Mouse (Mus musculus) intestine, embryonic 14.5 days (tissue): Measurements from ENCODE around the gene Cd81. TPM values are rescaled to one million over a fixed set of nuclear protein-coding genes. Genes with fewer than 3 reads are reported as not detected.

Source experiments
- ATAC-seq: fragments of 200-750 bp; cut with Nextera tagmentation; replicated peaks from 2 replicates; pipeline ENCODE4 v1.8.0; 2017; ENCODE audit warnings: low read depth, moderate number of reproducible peaks, moderate TSS enrichment, moderate library complexity; ENCODE audit not compliant: low FRiP score, low TSS enrichment
- DNase-seq: peaks from one replicate; pipeline ENCODE4 v3.0.0-alpha.2; 2018; ENCODE audit warnings: low spot score
- H3K27ac ChIP-seq: fragments of 300-500 bp; sonication (generic); 2 replicates; pipeline ENCODE4 v1.5.1; 2014; ENCODE audit warnings: low read depth, mild to moderate bottlenecking, control low read depth
- H3K27me3 ChIP-seq: fragments of 300-500 bp; sonication (generic); replicated peaks from 2 replicates; pipeline ENCODE4 v1.6.1; 2014; ENCODE audit warnings: low read length, control low read depth; ENCODE audit not compliant: control insufficient read depth, insufficient read depth
- H3K36me3 ChIP-seq: fragments of 300-500 bp; sonication (generic); 2 replicates; pipeline ENCODE4 v1.6.1; 2014; ENCODE audit warnings: low read length, control low read depth; ENCODE audit not compliant: control insufficient read depth, insufficient read depth
- H3K4me1 ChIP-seq: fragments of 300-500 bp; sonication (generic); replicated peaks from 2 replicates; pipeline ENCODE4 v1.6.1; 2014; ENCODE audit warnings: low read length, control low read depth, mixed read lengths; ENCODE audit not compliant: control insufficient read depth, insufficient read depth
- H3K4me2 ChIP-seq: fragments of 300-500 bp; sonication (generic); 2 replicates; pipeline ENCODE4 v1.6.1; 2014; ENCODE audit warnings: low read length
- H3K4me3 ChIP-seq: fragments of 300-500 bp; sonication (generic); 2 replicates; pipeline ENCODE4 v1.5.1; 2014; ENCODE audit warnings: low read depth, low read length, control low read depth, mixed read lengths
- H3K9ac ChIP-seq: fragments of 300-500 bp; sonication (generic); 2 replicates; pipeline ENCODE4 v1.6.1; 2014; ENCODE audit warnings: mild to moderate bottlenecking, low read length
- H3K9me3 ChIP-seq: fragments of 300-500 bp; sonication (generic); 2 replicates; pipeline ENCODE4 v1.6.1; 2016; ENCODE audit warnings: low read length, control low read depth; ENCODE audit not compliant: control insufficient read depth
- WGBS: fragments of 180-500 bp; shearing (Covaris S2); extraction: QIAGEN DNeasy Blood & Tissue Kit; methylation state at CpG from one replicate; pipeline ENCODE4 v1.1.7; 2014; 5-methylcytosine and 5-hydroxymethylcytosine counted together
- polyA plus RNA-seq: library from polyadenylated mRNA; unstranded; fragments of >200 nt; fragmentation: Nextera tagmentation; extraction: Ambion mirVana; gene quantifications from 2 replicates; pipeline ENCODE4 v1.2.1, GENCODE M21; 2014

The Cd81 gene
- polyA plus RNA-seq, 1 experiment from 2014 or later, result 457 TPM

DNA sequence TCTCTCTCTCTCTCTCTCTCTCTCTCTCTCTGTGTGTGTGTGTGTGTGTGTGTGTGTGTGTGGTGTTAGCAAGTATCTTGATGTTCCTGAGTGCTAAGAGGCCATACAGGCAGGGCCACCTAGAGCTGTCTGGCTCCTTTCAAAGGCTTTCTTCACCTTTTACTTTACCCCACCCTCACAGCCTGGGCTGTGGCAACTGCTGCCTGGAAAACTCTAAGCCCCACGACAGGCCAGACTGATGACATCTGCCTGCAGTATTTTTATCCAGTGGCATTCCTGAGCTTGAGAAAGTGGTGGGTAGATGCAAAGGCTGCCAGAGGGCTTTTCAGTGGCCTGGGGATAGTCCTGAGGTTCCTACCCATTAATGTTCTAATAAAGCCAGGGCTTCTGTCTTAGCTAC lies 59.9 kb downstream of the Cd81 start:
- H3K36me3 ChIP-seq, result no peaks in the 10 kb centered on the region
- WGBS, result 12% methylated on average over 1 of the region's 1 CpGs
- H3K4me2 ChIP-seq, result no peak overlapping the region
- H3K4me1 ChIP-seq, result no peaks in the 10 kb centered on the region
- DNase-seq (no peak), ATAC-seq (no peak)
- peaks cover 16% of the 10 kb centered on the region for H3K27me3 ChIP-seq
- no peak overlapping the region for H3K4me3 ChIP-seq
- no peak overlapping the region for H3K27ac ChIP-seq
- H3K9me3 ChIP-seq, result 0 out of 2 replicates have a peak, but pooled peaks cover 3% of the 10 kb centered on the region
- no peak overlapping the region for H3K9ac ChIP-seq

DNA sequence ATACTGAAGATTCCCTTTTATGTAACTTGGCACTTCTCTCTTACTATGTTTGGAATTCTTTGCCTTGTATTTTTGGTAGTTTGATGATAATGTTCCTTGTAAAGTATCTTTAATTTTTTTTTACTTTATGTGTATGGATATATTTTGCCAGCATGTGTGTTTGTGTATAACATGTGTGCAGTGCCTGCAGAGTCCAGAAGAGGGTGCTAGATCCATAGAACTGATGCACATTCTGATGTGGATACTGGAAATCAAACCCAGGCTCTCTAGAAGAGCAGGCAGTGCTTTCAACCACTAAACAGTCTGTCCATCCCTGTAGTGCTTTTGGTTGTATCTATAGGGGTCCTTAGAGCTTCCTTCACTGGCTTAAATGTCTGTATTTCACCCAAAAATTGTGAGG lies 62.2 kb downstream of the Cd81 start:
- H3K36me3 ChIP-seq, result no peaks in the 10 kb centered on the region
- H3K9ac ChIP-seq, result no peak overlapping the region
- no peaks in the 10 kb centered on the region; the same call in 1 of the 2 replicates for H3K4me1 ChIP-seq
- H3K4me2 ChIP-seq, result no peak overlapping the region
- H3K9me3 ChIP-seq, result 0 out of 2 replicates have a peak, but pooled peaks cover 3% of the 10 kb centered on the region
- H3K27ac ChIP-seq, result no peak overlapping the region
- no peak overlapping the region for H3K4me3 ChIP-seq
- DNase-seq, result no peak
- no peaks in the 10 kb centered on the region for H3K27me3 ChIP-seq
- no peak for ATAC-seq

DNA sequence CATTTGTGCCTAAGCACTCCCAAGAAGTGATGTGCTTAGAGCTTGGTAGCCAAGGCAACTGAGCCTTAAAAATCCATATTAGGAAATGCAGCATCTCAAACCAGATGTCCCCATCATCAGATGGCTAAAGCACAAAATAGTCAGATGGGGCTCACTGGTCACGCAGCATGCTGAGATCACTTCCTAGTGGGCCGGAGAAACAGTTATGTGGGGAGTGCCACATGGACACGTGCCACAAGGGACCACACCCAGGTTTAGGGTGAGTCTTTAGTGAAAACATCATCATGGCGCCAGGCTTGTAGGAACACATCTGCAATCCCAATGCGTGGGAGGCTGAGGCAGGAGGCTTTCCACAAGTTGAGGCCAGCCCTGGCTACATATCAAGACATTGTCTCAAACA lies 64.0 kb downstream of the Cd81 start:
- Histone ChIP-seq H3K9ac (no peak overlapping the region), H3K4me2 (no peak overlapping the region), H3K4me3 (no peak overlapping the region), H3K27ac (no peak overlapping the region), H3K4me1 (peaks cover 5% of the 10 kb centered on the region), H3K9me3 (0 out of 2 replicates have a peak, but pooled peaks cover 3% of the 10 kb centered on the region), H3K27me3 (no peaks in the 10 kb centered on the region), H3K36me3 (no peaks in the 10 kb centered on the region)
- no peak for ATAC-seq
- 80% methylated on average over 5 of the region's 5 CpGs for WGBS
- DNase-seq, result no peak

Other genes with a start within 250 kb of the Cd81 start
- gene Th, start 121.6 kb upstream of the Cd81 start, polyA plus RNA-seq, result 1.1 and 1.4 TPM in 2 replicates
- 11.3 and 13.9 TPM in 2 replicates for gene Ascl2, start 83.5 kb upstream of the Cd81 start, polyA plus RNA-seq
- 1.5 and 1.6 TPM in 2 replicates for gene Tspan32, start 47.7 kb upstream of the Cd81 start, polyA plus RNA-seq
- gene Tssc4, start 16.5 kb downstream of the Cd81 start, polyA plus RNA-seq, result 59.1 and 60.3 TPM in 2 replicates
- gene Trpm5, start 41.9 kb downstream of the Cd81 start, polyA plus RNA-seq, result 14.1 and 17.8 TPM in 2 replicates
- 2.1 and 5.3 TPM in 2 replicates for gene Kcnq1, start 53.6 kb downstream of the Cd81 start, polyA plus RNA-seq